Mouse (Mus musculus) ES-Bruce4 (cell line): ENCODE measurements around the gene Tenm3. TPM values are rescaled to one million over a fixed set of nuclear protein-coding genes. Genes with fewer than 3 reads are reported as not detected.

Experiments used
- H3K27ac ChIP-seq: 2 replicates; pipeline ENCODE4 v1.5.1; 2012; ENCODE audit warnings: low read length, inconsistent platforms; ENCODE audit not compliant: insufficient read depth
- H3K27me3 ChIP-seq: 2 replicates; pipeline ENCODE4 v1.6.1; 2012; ENCODE audit warnings: mild to moderate bottlenecking, low read length, inconsistent platforms; ENCODE audit not compliant: control insufficient read depth, poor library complexity, insufficient read depth, severe bottlenecking
- H3K36me3 ChIP-seq: 2 replicates; pipeline ENCODE4 v1.6.1; 2012; ENCODE audit warnings: inconsistent platforms, mild to moderate bottlenecking, low read length, moderate library complexity; ENCODE audit not compliant: control insufficient read depth, poor library complexity, insufficient read depth, severe bottlenecking
- H3K4me1 ChIP-seq: one replicate; pipeline ENCODE4 v1.8.1; 2011; ENCODE audit warnings: low read length; ENCODE audit not compliant: control insufficient read depth, insufficient read depth
- H3K4me3 ChIP-seq: 2 replicates; pipeline ENCODE4 v1.5.1; 2011; ENCODE audit warnings: low read depth, mild to moderate bottlenecking, low read length
- H3K9ac ChIP-seq: 2 replicates; pipeline ENCODE4 v1.6.1; 2012; ENCODE audit warnings: low read depth, mild to moderate bottlenecking, inconsistent platforms; ENCODE audit not compliant: poor library complexity, severe bottlenecking
- H3K9me3 ChIP-seq: replicated peaks from 2 replicates; pipeline ENCODE4 v1.6.1; 2012; ENCODE audit warnings: mild to moderate bottlenecking, low read length, inconsistent platforms; ENCODE audit not compliant: control insufficient read depth, poor library complexity, insufficient read depth, severe bottlenecking
- CTCF ChIP-seq: IDR thresholded peaks from one replicate; pipeline ENCODE4 v1.8.1; 2011; ENCODE audit warnings: low read depth, low read length
- EP300 ChIP-seq: IDR thresholded peaks from 2 replicates; pipeline ENCODE4 v1.6.1; 2011; ENCODE audit warnings: low read depth, low read length; ENCODE audit not compliant: insufficient read depth
- POLR2A ChIP-seq: IDR thresholded peaks from one replicate; pipeline ENCODE4 v1.8.1; 2011; ENCODE audit warnings: low read length; ENCODE audit not compliant: insufficient read depth
- polyA plus RNA-seq: library from polyadenylated mRNA; stranded (reverse); fragments of >200 nt; gene quantifications from 2 replicates; pipeline ENCODE4 v1.2.4, GENCODE M21; 2011; ENCODE audit warnings: low read depth; ENCODE audit not compliant: missing spikeins, insufficient read depth, insufficient read length

Gene Tenm3
- polyA plus RNA-seq, 1 experiment, result 19.2 TPM

GRCm38 (mm10) chr8:48722318-48722717, 121.4 kb downstream of the Tenm3 start:
- H3K27ac ChIP-seq, result no peak overlapping the region

GRCm38 (mm10) chr8:48721376-48721775, 122.4 kb downstream of the Tenm3 start:
- H3K36me3 ChIP-seq, result no peaks in the 10 kb centered on the region
- no peak overlapping the region for H3K4me3 ChIP-seq
- TF ChIP-seq EP300 (no peak), POLR2A (no peak), CTCF (no peak)
- H3K27me3 ChIP-seq, result no peaks in the 10 kb centered on the region
- peaks cover 5% of the 10 kb centered on the region for H3K4me1 ChIP-seq
- H3K9ac ChIP-seq, result no peak overlapping the region
- no peak overlapping the region for H3K27ac ChIP-seq
- H3K9me3 ChIP-seq, result no peaks in the 10 kb centered on the region

More at GRCm38 (mm10) chr8:48722318-48722717, 121.4 kb downstream of the Tenm3 start:
- H3K4me1 ChIP-seq, result peaks cover 5% of the 10 kb centered on the region
- no peak overlapping the region for H3K9ac ChIP-seq
- H3K9me3 ChIP-seq, result no peaks in the 10 kb centered on the region
- TF ChIP-seq EP300 (no peak), CTCF (no peak), POLR2A (no peak)
- H3K36me3 ChIP-seq, result no peaks in the 10 kb centered on the region
- no peaks in the 10 kb centered on the region for H3K27me3 ChIP-seq
- H3K4me3 ChIP-seq, result no peak overlapping the region

- no peak overlapping the region for H3K9ac ChIP-seq
- TF ChIP-seq POLR2A (no peak), EP300 (no peak), CTCF (no peak)
- H3K36me3 ChIP-seq, result no peaks in the 10 kb centered on the region
- H3K27ac ChIP-seq, result no peak overlapping the region
- no peaks in the 10 kb centered on the region; the same call in 1 of the 2 replicates for H3K27me3 ChIP-seq
- no peaks in the 10 kb centered on the region for H3K4me1 ChIP-seq
- H3K4me3 ChIP-seq, result no peak overlapping the region
- H3K9me3 ChIP-seq, result peaks cover 8% of the 10 kb centered on the region
These were observed 128.1 kb downstream of the Tenm3 start for GRCm38 (mm10) chr8:48715616-48716015.

GRCm38 (mm10) chr8:48706666-48707065, 137.1 kb downstream of the Tenm3 start:
- H3K27ac ChIP-seq, result no peak overlapping the region
- no peaks in the 10 kb centered on the region for H3K36me3 ChIP-seq
- H3K4me1 ChIP-seq, result no peaks in the 10 kb centered on the region
- TF ChIP-seq POLR2A (no peak), CTCF (no peak), EP300 (no peak)
- H3K9me3 ChIP-seq, result peaks cover 7% of the 10 kb centered on the region
- H3K4me3 ChIP-seq, result no peak overlapping the region
- H3K27me3 ChIP-seq, result no peaks in the 10 kb centered on the region
- no peak overlapping the region for H3K9ac ChIP-seq

GRCm38 (mm10) chr8:48704885-48705515, 138.8 kb downstream of the Tenm3 start:
- Histone ChIP-seq H3K36me3 (no peaks in the 10 kb centered on the region), H3K27ac (no peak overlapping the region)
- TF ChIP-seq CTCF (no peak), EP300 (no peak), POLR2A (no peak)

GRCm38 (mm10) chr8:48704485-48704884, 139.3 kb downstream of the Tenm3 start:
- Histone ChIP-seq H3K9me3 (no peaks in the 10 kb centered on the region), H3K9ac (no peak overlapping the region), H3K4me1 (no peaks in the 10 kb centered on the region), H3K27ac (no peak overlapping the region), H3K4me3 (no peak overlapping the region), H3K36me3 (no peaks in the 10 kb centered on the region), H3K27me3 (no peaks in the 10 kb centered on the region)
- TF ChIP-seq EP300 (no peak), CTCF (no peak), POLR2A (no peak)

More at GRCm38 (mm10) chr8:48704885-48705515, 138.8 kb downstream of the Tenm3 start:
- Histone ChIP-seq H3K9me3 (no peaks in the 10 kb centered on the region), H3K4me3 (no peak overlapping the region), H3K9ac (no peak overlapping the region), H3K27me3 (no peaks in the 10 kb centered on the region), H3K4me1 (no peaks in the 10 kb centered on the region)
